Mouse (Mus musculus) heart, adult 2 months (tissue): ENCODE data around the gene Alpk3.

Source experiments
- CTCF ChIP-seq: fragments of 200-600 bp; IDR thresholded peaks from 2 replicates; pipeline ENCODE4 v1.8.1; 2022; ENCODE audit warnings: antibody characterized with exemption, mild to moderate bottlenecking, moderate library complexity
- EP300 ChIP-seq: fragments of 200-500 bp; IDR thresholded peaks from 2 replicates; pipeline ENCODE4 v1.6.1; 2011; ENCODE audit warnings: low read depth, low read length, control low read depth; ENCODE audit not compliant: insufficient read depth
- POLR2A ChIP-seq: fragments of 200-500 bp; IDR thresholded peaks from 2 replicates; pipeline ENCODE4 v1.6.1; 2011; ENCODE audit warnings: mild to moderate bottlenecking, low read depth, low read length, control low read depth; ENCODE audit not compliant: insufficient read depth

DNA sequence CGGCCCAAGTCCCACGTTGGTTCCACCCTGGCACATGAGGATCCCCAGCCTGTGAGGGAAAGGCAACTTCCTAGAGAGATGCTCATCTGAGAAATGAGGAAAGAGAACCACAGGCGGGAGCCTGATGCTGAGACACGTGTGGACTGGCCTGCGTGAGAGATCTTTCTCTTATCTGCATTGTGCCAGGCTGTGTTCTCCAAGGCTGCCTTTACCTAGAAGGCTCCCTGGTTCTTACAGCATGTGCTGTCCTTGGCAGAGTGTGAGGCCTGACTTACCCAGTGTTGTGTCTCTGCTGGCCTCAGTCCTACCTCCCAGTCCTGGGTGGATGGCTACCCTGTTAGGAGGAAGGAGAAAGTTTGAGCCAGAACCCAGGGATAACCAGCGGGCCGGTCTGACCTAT lies 45.5 kb downstream of the Alpk3 start:
- TF ChIP-seq POLR2A = no peak
- no peak for TF ChIP-seq CTCF
- no peak for TF ChIP-seq EP300
